Mouse (Mus musculus) heart, postnatal 10 days (tissue): ENCODE results near the gene Il34. TPM values are rescaled to one million over a fixed set of nuclear protein-coding genes. Genes with fewer than 3 reads are reported as not detected.

ENCODE experiments used
- DNase-seq, 2 experiments: peaks; one replicate each; pipeline ENCODE4 v3.0.0; 2021
- intact Hi-C: fragments of 180-260 bp; cut with DNase I; formaldehyde crosslinking; loops from one replicate; pipeline ENCODE4 v1.15.1; 2025
- total RNA-seq, 2 experiments: library from RNA; stranded (reverse); gene quantifications; 2 replicates each; pipeline ENCODE4 v1.2.3; 2021

Gene Il34
- total RNA-seq, 2 experiments from 2014 or later = 5.1 to 8.1 TPM

- no peak for DNase-seq
- intact Hi-C loops = loop anchor here (5.0 kb wide), 2 partner anchors 332 to 347 kb away; partner anchors contain the start of genes Clec18a and Pdpr
These were observed 60.6 kb downstream of the Il34 start for GRCm38 (mm10) chr8:110745162-110745561.

- no peak for DNase-seq
- intact Hi-C loops = no loop called here
These were observed 63.3 kb downstream of the Il34 start for GRCm38 (mm10) chr8:110742452-110742818.

GRCm38 (mm10) chr8:110741816-110742451 lies 63.8 kb downstream of the Il34 start:
- intact Hi-C loops = no loop called here

GRCm38 (mm10) chr8:110740629-110741175 lies 65.0 kb downstream of the Il34 start:
- no peak for DNase-seq
- intact Hi-C loops = no loop called here

More at GRCm38 (mm10) chr8:110741816-110742451, 63.8 kb downstream of the Il34 start:
- no peak for DNase-seq

GRCm38 (mm10) chr8:110738591-110739195 lies 67.0 kb downstream of the Il34 start:
- intact Hi-C loops = no loop called here
- no peak for DNase-seq

- intact Hi-C loops = no loop called here
- no peak for DNase-seq
These were observed 72.7 kb downstream of the Il34 start for GRCm38 (mm10) chr8:110733036-110733435.

- no peak for DNase-seq
- intact Hi-C loops = no loop called here
These were observed 74.3 kb downstream of the Il34 start for GRCm38 (mm10) chr8:110731346-110731859.

- DNase-seq = peak; percentile 61 to 85
- intact Hi-C loops = loop anchor here (1.0 kb wide), 2 partner anchors 77 to 81 kb away; no protein-coding TSS in a partner anchor
These were observed 78.8 kb downstream of the Il34 start for GRCm38 (mm10) chr8:110726893-110727292.

GRCm38 (mm10) chr8:110725084-110725838 lies 80.5 kb downstream of the Il34 start:
- intact Hi-C loops = no loop called here
- DNase-seq = peak; percentile 24 to 41

- intact Hi-C loops = no loop called here
- no peak for DNase-seq
These were observed 81.2 kb downstream of the Il34 start for GRCm38 (mm10) chr8:110724493-110724892.

- no peak for DNase-seq
- intact Hi-C loops = no loop called here
These were observed 83.2 kb downstream of the Il34 start for GRCm38 (mm10) chr8:110722414-110723011.

GRCm38 (mm10) chr8:110721606-110722413 lies 83.9 kb downstream of the Il34 start:
- intact Hi-C loops = no loop called here
- DNase-seq = peak; percentile 36 to 65

GRCm38 (mm10) chr8:110720685-110721598 lies 84.8 kb downstream of the Il34 start, which contains the start of gene Mtss1l:
Gene Mtss1l, plus strand, starts transcription at chr8:110721476.
- peak; percentile 85 to 88 for DNase-seq
- intact Hi-C loops = no loop called here

GRCm38 (mm10) chr8:110719898-110720653 lies 85.6 kb downstream of the Il34 start:
- no peak for DNase-seq
- intact Hi-C loops = no loop called here

- intact Hi-C loops = no loop called here
- peak; percentile 80 to 81 for DNase-seq
These were observed 86.6 kb downstream of the Il34 start for GRCm38 (mm10) chr8:110718969-110719670.

GRCm38 (mm10) chr8:110718209-110718968 lies 87.3 kb downstream of the Il34 start:
- intact Hi-C loops = no loop called here
- DNase-seq = no peak

GRCm38 (mm10) chr8:110717131-110717530 lies 88.6 kb downstream of the Il34 start:
- no peak for DNase-seq
- intact Hi-C loops = no loop called here
